Mouse (Mus musculus) ES-E14 (cell line): Measurements from ENCODE around the gene Patl2.

Source experiments
- CHD2 ChIP-seq: IDR thresholded peaks from 2 replicates; pipeline ENCODE4 v1.6.1; 2014; ENCODE audit warnings: mild to moderate bottlenecking, low read depth, low read length, inconsistent platforms
- HCFC1 ChIP-seq: IDR thresholded peaks from 2 replicates; pipeline ENCODE4 v1.6.1; 2012; ENCODE audit warnings: low read length, inconsistent platforms, borderline replicate concordance; ENCODE audit not compliant: insufficient read depth
- MAFK ChIP-seq: IDR thresholded peaks from 2 replicates; pipeline ENCODE4 v1.6.1; 2014; ENCODE audit warnings: mild to moderate bottlenecking, low read depth, low read length, inconsistent platforms; ENCODE audit not compliant: insufficient read depth
- ZC3H11A ChIP-seq: IDR thresholded peaks from 2 replicates; pipeline ENCODE4 v1.6.1; 2012; ENCODE audit warnings: low read depth, mild to moderate bottlenecking, inconsistent platforms, low read length, borderline replicate concordance
- ZNF384 ChIP-seq: IDR thresholded peaks from 2 replicates; pipeline ENCODE4 v1.6.1; 2012; ENCODE audit warnings: low read depth, low read length, inconsistent platforms

DNA sequence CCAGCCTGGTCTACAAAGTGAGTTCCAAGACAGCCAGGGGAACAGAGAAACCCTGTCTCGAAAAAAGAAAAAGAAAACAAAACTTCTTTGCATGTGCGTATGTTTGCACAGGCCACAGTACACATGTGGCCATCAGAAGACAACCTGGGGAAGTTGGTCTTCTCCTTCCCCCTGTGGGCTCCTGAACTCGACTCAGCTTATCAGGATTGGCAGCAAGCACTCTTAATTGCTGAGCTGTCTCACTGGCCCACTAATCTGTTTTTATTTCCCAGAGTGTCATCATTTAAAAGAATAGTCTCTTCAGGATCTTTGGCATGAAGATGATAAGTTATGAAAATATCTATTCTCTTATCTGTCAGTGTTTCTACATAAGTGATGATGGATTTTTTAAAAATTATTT, 5.9 kb upstream of the Patl2 start:
- no peak for TF ChIP-seq MAFK
- no peak for TF ChIP-seq CHD2
- TF ChIP-seq ZC3H11A, result no peak
- no peak for TF ChIP-seq HCFC1
- no peak for TF ChIP-seq ZNF384
